Mouse (Mus musculus) ES-Bruce4 (cell line): Measurements from ENCODE around the gene Aadacl3. TPM values are rescaled to one million over a fixed set of nuclear protein-coding genes. Genes with fewer than 3 reads are reported as not detected.

Experiments used
- H3K27ac ChIP-seq: 2 replicates; pipeline ENCODE4 v1.5.1; 2012; ENCODE audit warnings: low read length, inconsistent platforms; ENCODE audit not compliant: insufficient read depth
- H3K27me3 ChIP-seq: 2 replicates; pipeline ENCODE4 v1.6.1; 2012; ENCODE audit warnings: mild to moderate bottlenecking, low read length, inconsistent platforms; ENCODE audit not compliant: control insufficient read depth, poor library complexity, insufficient read depth, severe bottlenecking
- H3K36me3 ChIP-seq: 2 replicates; pipeline ENCODE4 v1.6.1; 2012; ENCODE audit warnings: inconsistent platforms, mild to moderate bottlenecking, low read length, moderate library complexity; ENCODE audit not compliant: control insufficient read depth, poor library complexity, insufficient read depth, severe bottlenecking
- H3K4me1 ChIP-seq: one replicate; pipeline ENCODE4 v1.8.1; 2011; ENCODE audit warnings: low read length; ENCODE audit not compliant: control insufficient read depth, insufficient read depth
- H3K4me3 ChIP-seq: 2 replicates; pipeline ENCODE4 v1.5.1; 2011; ENCODE audit warnings: low read depth, mild to moderate bottlenecking, low read length
- H3K9ac ChIP-seq: 2 replicates; pipeline ENCODE4 v1.6.1; 2012; ENCODE audit warnings: low read depth, mild to moderate bottlenecking, inconsistent platforms; ENCODE audit not compliant: poor library complexity, severe bottlenecking
- H3K9me3 ChIP-seq: replicated peaks from 2 replicates; pipeline ENCODE4 v1.6.1; 2012; ENCODE audit warnings: mild to moderate bottlenecking, low read length, inconsistent platforms; ENCODE audit not compliant: control insufficient read depth, poor library complexity, insufficient read depth, severe bottlenecking
- CTCF ChIP-seq: IDR thresholded peaks from one replicate; pipeline ENCODE4 v1.8.1; 2011; ENCODE audit warnings: low read depth, low read length
- EP300 ChIP-seq: IDR thresholded peaks from 2 replicates; pipeline ENCODE4 v1.6.1; 2011; ENCODE audit warnings: low read depth, low read length; ENCODE audit not compliant: insufficient read depth
- POLR2A ChIP-seq: IDR thresholded peaks from one replicate; pipeline ENCODE4 v1.8.1; 2011; ENCODE audit warnings: low read length; ENCODE audit not compliant: insufficient read depth
- polyA plus RNA-seq: library from polyadenylated mRNA; stranded (reverse); fragments of >200 nt; gene quantifications from 2 replicates; pipeline ENCODE4 v1.2.4, GENCODE M21; 2011; ENCODE audit warnings: low read depth; ENCODE audit not compliant: missing spikeins, insufficient read depth, insufficient read length

Aadacl3 gene
- polyA plus RNA-seq, 1 experiment = not detected

- no peak overlapping the region for H3K9ac ChIP-seq
- no peaks in the 10 kb centered on the region for H3K27me3 ChIP-seq
- no peaks in the 10 kb centered on the region for H3K9me3 ChIP-seq
- TF ChIP-seq POLR2A (no peak), EP300 (no peak), CTCF (peak; percentile 24)
- no peak overlapping the region for H3K4me3 ChIP-seq
- H3K36me3 ChIP-seq = no peaks in the 10 kb centered on the region
- H3K4me1 ChIP-seq = no peaks in the 10 kb centered on the region
- H3K27ac ChIP-seq = no peak overlapping the region
These were observed 34.7 kb downstream of the Aadacl3 start for GRCm38 (mm10) chr4:144428868-144429267.

- no peak overlapping the region for H3K4me3 ChIP-seq
These were observed 39.0 kb downstream of the Aadacl3 start for GRCm38 (mm10) chr4:144424590-144424989.

GRCm38 (mm10) chr4:144420644-144421043 is 42.9 kb downstream of the Aadacl3 start:
- TF ChIP-seq CTCF = peak; percentile 57
- TF ChIP-seq POLR2A = no peak
- no peaks in the 10 kb centered on the region for H3K4me1 ChIP-seq
- no peaks in the 10 kb centered on the region for H3K36me3 ChIP-seq
- no peak overlapping the region for H3K27ac ChIP-seq
- no peak overlapping the region for H3K4me3 ChIP-seq
- no peak overlapping the region for H3K9ac ChIP-seq
- no peaks in the 10 kb centered on the region for H3K9me3 ChIP-seq
- no peaks in the 10 kb centered on the region for H3K27me3 ChIP-seq

More at GRCm38 (mm10) chr4:144424590-144424989, 39.0 kb downstream of the Aadacl3 start:
- Histone ChIP-seq H3K9ac (no peak overlapping the region), H3K27ac (no peak overlapping the region), H3K9me3 (no peaks in the 10 kb centered on the region), H3K4me1 (no peaks in the 10 kb centered on the region), H3K36me3 (no peaks in the 10 kb centered on the region), H3K27me3 (no peaks in the 10 kb centered on the region)
- no peak for TF ChIP-seq EP300
- TF ChIP-seq POLR2A = no peak
- no peak for TF ChIP-seq CTCF

- no peak within 1 kb of the TSS for H3K27ac ChIP-seq
- H3K9me3 ChIP-seq = no peaks in the 10 kb centered on the region
- no peaks in the 10 kb centered on the region for H3K27me3 ChIP-seq
- no peaks in the 10 kb centered on the region for H3K36me3 ChIP-seq
- peak within 1 kb of the TSS; percentile 65 for H3K4me3 ChIP-seq
- TF ChIP-seq POLR2A (no peak), EP300 (no peak), CTCF (no peak)
- H3K9ac ChIP-seq = peak within 1 kb of the TSS; percentile 54; the same call in 1 of the 2 replicates
- no peaks in the 10 kb centered on the region for H3K4me1 ChIP-seq
These were observed 55.3 kb downstream of the Aadacl3 start, which contains the start of gene Pramef12 for GRCm38 (mm10) chr4:144408290-144408689. TSS of gene Pramef12 (minus strand) at chr4:144408464.

- Histone ChIP-seq H3K27me3 (no peaks in the 10 kb centered on the region), H3K9ac (no peak overlapping the region), H3K4me3 (no peak overlapping the region), H3K4me1 (no peaks in the 10 kb centered on the region), H3K27ac (no peak overlapping the region), H3K9me3 (no peaks in the 10 kb centered on the region), H3K36me3 (no peaks in the 10 kb centered on the region)
- TF ChIP-seq CTCF = no peak
- TF ChIP-seq POLR2A = no peak
- no peak for TF ChIP-seq EP300
These were observed 57.3 kb downstream of the Aadacl3 start for GRCm38 (mm10) chr4:144406261-144406660.

- H3K9me3 ChIP-seq = no peaks in the 10 kb centered on the region
- peak overlapping the region; percentile 45 for H3K4me3 ChIP-seq
- TF ChIP-seq EP300 = peak; percentile 85
- TF ChIP-seq CTCF = no peak
- no peak for TF ChIP-seq POLR2A
- H3K4me1 ChIP-seq = no peaks in the 10 kb centered on the region
- no peaks in the 10 kb centered on the region for H3K36me3 ChIP-seq
- H3K9ac ChIP-seq = peak overlapping the region; percentile 38
- H3K27ac ChIP-seq = peak overlapping the region; percentile 84
- no peaks in the 10 kb centered on the region for H3K27me3 ChIP-seq
These were observed 59.0 kb downstream of the Aadacl3 start for GRCm38 (mm10) chr4:144404456-144405086.

Other genes starting within 250 kb of the Aadacl3 start
- gene Pramel5, start 183.3 kb downstream of the Aadacl3 start, polyA plus RNA-seq = not detected in 2 replicates
- gene Gm13128, start 133.5 kb downstream of the Aadacl3 start, polyA plus RNA-seq = not detected in 2 replicates
- not detected in 2 replicates for gene Gm13119, start 105.8 kb downstream of the Aadacl3 start, polyA plus RNA-seq
- not detected in 2 replicates for gene Pramef20, start 85.8 kb downstream of the Aadacl3 start, polyA plus RNA-seq
- gene Pramef12, start 55.3 kb downstream of the Aadacl3 start, polyA plus RNA-seq = 33.3 and 36.0 TPM in 2 replicates
- not detected in 2 replicates for gene 1700012P22Rik, start 25.0 kb downstream of the Aadacl3 start, polyA plus RNA-seq
- not detected in 2 replicates for gene Gm9944, start 10.4 kb downstream of the Aadacl3 start, polyA plus RNA-seq
- not detected in 2 replicates for gene 9430007A20Rik, start 56.1 kb upstream of the Aadacl3 start, polyA plus RNA-seq
- not detected in 2 replicates for gene Gm13124, start 101.4 kb upstream of the Aadacl3 start, polyA plus RNA-seq
- gene Aadacl4, start 150.0 kb upstream of the Aadacl3 start, polyA plus RNA-seq = not detected in 2 replicates
- not detected in 2 replicates for gene Gm436, start 222.6 kb upstream of the Aadacl3 start, polyA plus RNA-seq